Mouse (Mus musculus) heart, postnatal 0 days (tissue): ENCODE results near the gene Exosc2. TPM values are rescaled to one million over a fixed set of nuclear protein-coding genes. Genes with fewer than 3 reads are reported as not detected.

Experiments used
- ATAC-seq: fragments of 200-750 bp; cut with Nextera tagmentation; 2 replicates; pipeline ENCODE4 v1.8.0; 2017; ENCODE audit warnings: low read depth, moderate number of reproducible peaks, moderate library complexity; ENCODE audit not compliant: insufficient read depth
- DNase-seq: peaks from one replicate; pipeline ENCODE4 v3.0.0-alpha.2; 2016; ENCODE audit warnings: low spot score
- H3K27ac ChIP-seq: fragments of 300-500 bp; sonication (generic); 2 replicates; pipeline ENCODE4 v1.5.1; 2014; ENCODE audit warnings: low read depth, mild to moderate bottlenecking
- H3K27me3 ChIP-seq: fragments of 300-500 bp; sonication (generic); 2 replicates; pipeline ENCODE4 v1.6.1; 2014; ENCODE audit warnings: low read length, mixed read lengths; ENCODE audit not compliant: control insufficient read depth, insufficient read depth
- H3K36me3 ChIP-seq: fragments of 300-500 bp; sonication (generic); replicated peaks from 2 replicates; pipeline ENCODE4 v1.6.1; 2014; ENCODE audit warnings: low read length, mixed read lengths; ENCODE audit not compliant: control insufficient read depth, insufficient read depth
- H3K4me1 ChIP-seq: fragments of 300-500 bp; sonication (generic); 2 replicates; pipeline ENCODE4 v1.6.1; 2014; ENCODE audit warnings: antibody characterized with exemption; ENCODE audit not compliant: control insufficient read depth, insufficient read depth
- H3K4me2 ChIP-seq: fragments of 300-500 bp; sonication (generic); 2 replicates; pipeline ENCODE4 v1.6.1; 2014; ENCODE audit warnings: low read depth, mild to moderate bottlenecking, low read length, moderate library complexity
- H3K4me3 ChIP-seq: fragments of 300-500 bp; sonication (generic); 2 replicates; pipeline ENCODE4 v1.5.1; 2014; ENCODE audit warnings: low read depth, low read length
- H3K9ac ChIP-seq: fragments of 300-500 bp; sonication (generic); replicated peaks from 2 replicates; pipeline ENCODE4 v1.6.1; 2014; ENCODE audit warnings: low read depth, low read length, mixed read lengths
- H3K9me3 ChIP-seq: fragments of 300-500 bp; sonication (generic); replicated peaks from 2 replicates; pipeline ENCODE4 v1.6.1; 2016; ENCODE audit warnings: low read length; ENCODE audit not compliant: control insufficient read depth
- CTCF ChIP-seq: IDR thresholded peaks from 2 replicates; pipeline ENCODE4 v1.5.1; 2016; ENCODE audit warnings: antibody characterized with exemption, control low read depth, low read depth
- EP300 ChIP-seq: IDR thresholded peaks from 2 replicates; pipeline ENCODE4 v1.6.1; 2016; ENCODE audit warnings: antibody characterized with exemption, low read depth
- WGBS: fragments of 180-500 bp; shearing (Covaris S2); extraction: QIAGEN DNeasy Blood & Tissue Kit; methylation state at CpG from one replicate; pipeline ENCODE4 v1.1.7; 2014; 5-methylcytosine and 5-hydroxymethylcytosine counted together
- polyA plus RNA-seq: library from polyadenylated mRNA; unstranded; fragments of >200 nt; fragmentation: Nextera tagmentation; extraction: Ambion mirVana; gene quantifications from 2 replicates; pipeline ENCODE4 v1.2.1, GENCODE M21; 2015
- total RNA-seq: library from RNA; depleted of rRNA; stranded (reverse); fragments of >200 nt; gene quantifications from 2 replicates; pipeline ENCODE4 v1.2.3, GENCODE M21; 2014; ENCODE audit warnings: low replicate concordance

The Exosc2 gene
- total and polyA plus RNA-seq, 2 experiments from 2014 or later = 19.9 to 39.8 TPM

GRCm38 (mm10) chr2:31713813-31714212 is 43.3 kb downstream of the Exosc2 start:
- DNase-seq = no peak
- Histone ChIP-seq H3K9ac (no peak overlapping the region), H3K4me1 (peaks cover 6% of the 10 kb centered on the region; the same call in 1 of the 2 replicates), H3K4me3 (no peak overlapping the region), H3K9me3 (no peaks in the 10 kb centered on the region), H3K27ac (no peak overlapping the region), H3K36me3 (no peaks in the 10 kb centered on the region), H3K4me2 (no peak overlapping the region), H3K27me3 (no peaks in the 10 kb centered on the region)
- 56% methylated on average over 3 of the region's 3 CpGs for WGBS
- ATAC-seq = no peak
- no peak for TF ChIP-seq CTCF
- no peak for TF ChIP-seq EP300

- TF ChIP-seq CTCF = no peak
- no peak for TF ChIP-seq EP300
These were observed 44.3 kb downstream of the Exosc2 start for GRCm38 (mm10) chr2:31714780-31715179.

GRCm38 (mm10) chr2:31715985-31716384 is 45.5 kb downstream of the Exosc2 start:
- Histone ChIP-seq H3K4me3 (no peak overlapping the region), H3K4me2 (no peak overlapping the region), H3K9me3 (no peaks in the 10 kb centered on the region), H3K27ac (no peak overlapping the region), H3K27me3 (no peaks in the 10 kb centered on the region), H3K9ac (no peak overlapping the region), H3K36me3 (no peaks in the 10 kb centered on the region), H3K4me1 (peaks cover 6% of the 10 kb centered on the region; the same call in 1 of the 2 replicates)
- DNase-seq (no peak), ATAC-seq (0 out of 2 replicates have a peak, but pooled peaks have one; percentile 17)
- WGBS = 38% methylated on average over 7 of the region's 7 CpGs
- TF ChIP-seq CTCF = no peak
- TF ChIP-seq EP300 = no peak

More at GRCm38 (mm10) chr2:31714780-31715179, 44.3 kb downstream of the Exosc2 start:
- no peaks in the 10 kb centered on the region for H3K9me3 ChIP-seq
- H3K27ac ChIP-seq = no peak overlapping the region
- H3K36me3 ChIP-seq = no peaks in the 10 kb centered on the region
- no peaks in the 10 kb centered on the region for H3K27me3 ChIP-seq
- H3K4me2 ChIP-seq = no peak overlapping the region
- ATAC-seq = no peak
- H3K4me1 ChIP-seq = peaks cover 6% of the 10 kb centered on the region; the same call in 1 of the 2 replicates
- 90% methylated on average over 4 of the region's 4 CpGs for WGBS
- no peak for DNase-seq
- H3K9ac ChIP-seq = no peak overlapping the region
- no peak overlapping the region for H3K4me3 ChIP-seq

GRCm38 (mm10) chr2:31719202-31719880 is 48.8 kb downstream of the Exosc2 start:
- Histone ChIP-seq H3K36me3 (no peaks in the 10 kb centered on the region), H3K9ac (no peak overlapping the region), H3K4me3 (no peak overlapping the region), H3K27me3 (no peaks in the 10 kb centered on the region), H3K27ac (no peak overlapping the region), H3K9me3 (no peaks in the 10 kb centered on the region), H3K4me1 (peaks cover 6% of the 10 kb centered on the region; the same call in 1 of the 2 replicates), H3K4me2 (no peak overlapping the region)
- no peak for TF ChIP-seq EP300
- TF ChIP-seq CTCF = no peak
- WGBS = 88% methylated on average over 6 of the region's 6 CpGs
- ATAC-seq (no peak), DNase-seq (no peak)

GRCm38 (mm10) chr2:31719944-31720343 is 49.4 kb downstream of the Exosc2 start:
- no peak for DNase-seq
- no peak for TF ChIP-seq CTCF
- TF ChIP-seq EP300 = no peak
- no peaks in the 10 kb centered on the region for H3K9me3 ChIP-seq
- no peak overlapping the region for H3K4me3 ChIP-seq
- no peak overlapping the region for H3K27ac ChIP-seq
- 68% methylated on average over 2 of the region's 2 CpGs for whole genome bisulfite sequencing
- H3K9ac ChIP-seq = no peak overlapping the region
- no peaks in the 10 kb centered on the region for H3K36me3 ChIP-seq
- ATAC-seq = no peak
- H3K27me3 ChIP-seq = no peaks in the 10 kb centered on the region
- H3K4me2 ChIP-seq = no peak overlapping the region
- H3K4me1 ChIP-seq = peaks cover 6% of the 10 kb centered on the region; the same call in 1 of the 2 replicates
